Mouse (Mus musculus): Measurements from ENCODE around the gene Eif2ak2. TPM values are rescaled to one million over a fixed set of nuclear protein-coding genes. Genes with fewer than 3 reads are reported as not detected.

Eif2ak2 gene
- 18.3 and 22.7 TPM in 2 replicates for polyA plus RNA-seq (2015; fragmentation: Nextera tagmentation; extraction: Ambion mirVana)

GRCm38 (mm10) chr17:78882401-78883112 lies at the start of gene Eif2ak2:
TSS of gene Eif2ak2 (minus strand) at chr17:78882573.

GRCm38 (mm10) chr17:78916369-78916813 lies 34.0 kb upstream of the Eif2ak2 start, which contains the start of gene Cebpzos:
TSS of gene Cebpzos (plus strand) at chr17:78916500.

GRCm38 (mm10) chr17:78906892-78907291 lies 24.5 kb upstream of the Eif2ak2 start, which contains the start of gene Sult6b1:
TSS of gene Sult6b1 (minus strand) at chr17:78906992.

GRCm38 (mm10) chr17:78834856-78835835 lies 47.2 kb downstream of the Eif2ak2 start, which contains the start of the genes Heatr5b and Gpatch11:
TSS of gene Heatr5b (minus strand) at chr17:78835364.
TSS of gene Gpatch11 (plus strand) at chr17:78835567.

Other genes with a start within 250 kb of the Eif2ak2 start
- 3.6 and 4.0 TPM in 2 replicates for gene Strn, start 145.4 kb downstream of the Eif2ak2 start, polyA plus RNA-seq (2015; fragmentation: Nextera tagmentation; extraction: Ambion mirVana)
- 3.8 TPM in 2 replicates for gene Heatr5b, start 47.2 kb downstream of the Eif2ak2 start, polyA plus RNA-seq (2015; fragmentation: Nextera tagmentation; extraction: Ambion mirVana)
- 25.7 and 28.7 TPM in 2 replicates for gene Gpatch11, start 47.0 kb downstream of the Eif2ak2 start, polyA plus RNA-seq (2015; fragmentation: Nextera tagmentation; extraction: Ambion mirVana)
- 0.17 and 0.53 TPM in 2 replicates for gene Sult6b1, start 24.4 kb upstream of the Eif2ak2 start, polyA plus RNA-seq (2015; fragmentation: Nextera tagmentation; extraction: Ambion mirVana)
- gene Cebpzos, start 33.9 kb upstream of the Eif2ak2 start, polyA plus RNA-seq (2015; fragmentation: Nextera tagmentation; extraction: Ambion mirVana), result 57.0 and 58.1 TPM in 2 replicates
- 51.9 and 53.6 TPM in 2 replicates for gene Cebpz, start 54.5 kb upstream of the Eif2ak2 start, polyA plus RNA-seq (2015; fragmentation: Nextera tagmentation; extraction: Ambion mirVana)
- 27.4 and 29.3 TPM in 2 replicates for gene Ndufaf7, start 54.6 kb upstream of the Eif2ak2 start, polyA plus RNA-seq (2015; fragmentation: Nextera tagmentation; extraction: Ambion mirVana)
- gene Prkd3, start 138.2 kb upstream of the Eif2ak2 start, polyA plus RNA-seq (2015; fragmentation: Nextera tagmentation; extraction: Ambion mirVana), result 9.3 and 12.3 TPM in 2 replicates
- 2.8 and 3.6 TPM in 2 replicates for gene Qpct, start 169.3 kb upstream of the Eif2ak2 start, polyA plus RNA-seq (2015; fragmentation: Nextera tagmentation; extraction: Ambion mirVana)